Mouse (Mus musculus) heart, postnatal 0 days (tissue): ENCODE measurements around the gene Serpina3a. TPM values are rescaled to one million over a fixed set of nuclear protein-coding genes. Genes with fewer than 3 reads are reported as not detected.

ENCODE experiments used
- ATAC-seq: fragments of 200-750 bp; cut with Nextera tagmentation; 2 replicates; pipeline ENCODE4 v1.8.0; 2017; ENCODE audit warnings: low read depth, moderate number of reproducible peaks, moderate library complexity; ENCODE audit not compliant: insufficient read depth
- DNase-seq: peaks from one replicate; pipeline ENCODE4 v3.0.0-alpha.2; 2016; ENCODE audit warnings: low spot score
- H3K27ac ChIP-seq: fragments of 300-500 bp; sonication (generic); 2 replicates; pipeline ENCODE4 v1.5.1; 2014; ENCODE audit warnings: low read depth, mild to moderate bottlenecking
- H3K27me3 ChIP-seq: fragments of 300-500 bp; sonication (generic); 2 replicates; pipeline ENCODE4 v1.6.1; 2014; ENCODE audit warnings: low read length, mixed read lengths; ENCODE audit not compliant: control insufficient read depth, insufficient read depth
- H3K36me3 ChIP-seq: fragments of 300-500 bp; sonication (generic); replicated peaks from 2 replicates; pipeline ENCODE4 v1.6.1; 2014; ENCODE audit warnings: low read length, mixed read lengths; ENCODE audit not compliant: control insufficient read depth, insufficient read depth
- H3K4me1 ChIP-seq: fragments of 300-500 bp; sonication (generic); 2 replicates; pipeline ENCODE4 v1.6.1; 2014; ENCODE audit warnings: antibody characterized with exemption; ENCODE audit not compliant: control insufficient read depth, insufficient read depth
- H3K4me2 ChIP-seq: fragments of 300-500 bp; sonication (generic); 2 replicates; pipeline ENCODE4 v1.6.1; 2014; ENCODE audit warnings: low read depth, mild to moderate bottlenecking, low read length, moderate library complexity
- H3K4me3 ChIP-seq: fragments of 300-500 bp; sonication (generic); 2 replicates; pipeline ENCODE4 v1.5.1; 2014; ENCODE audit warnings: low read depth, low read length
- H3K9ac ChIP-seq: fragments of 300-500 bp; sonication (generic); replicated peaks from 2 replicates; pipeline ENCODE4 v1.6.1; 2014; ENCODE audit warnings: low read depth, low read length, mixed read lengths
- H3K9me3 ChIP-seq: fragments of 300-500 bp; sonication (generic); replicated peaks from 2 replicates; pipeline ENCODE4 v1.6.1; 2016; ENCODE audit warnings: low read length; ENCODE audit not compliant: control insufficient read depth
- CTCF ChIP-seq: IDR thresholded peaks from 2 replicates; pipeline ENCODE4 v1.5.1; 2016; ENCODE audit warnings: antibody characterized with exemption, control low read depth, low read depth
- EP300 ChIP-seq: IDR thresholded peaks from 2 replicates; pipeline ENCODE4 v1.6.1; 2016; ENCODE audit warnings: antibody characterized with exemption, low read depth
- WGBS: fragments of 180-500 bp; shearing (Covaris S2); extraction: QIAGEN DNeasy Blood & Tissue Kit; methylation state at CpG from one replicate; pipeline ENCODE4 v1.1.7; 2014; 5-methylcytosine and 5-hydroxymethylcytosine counted together
- polyA plus RNA-seq: library from polyadenylated mRNA; unstranded; fragments of >200 nt; fragmentation: Nextera tagmentation; extraction: Ambion mirVana; gene quantifications from 2 replicates; pipeline ENCODE4 v1.2.1, GENCODE M21; 2015
- total RNA-seq: library from RNA; depleted of rRNA; stranded (reverse); fragments of >200 nt; gene quantifications from 2 replicates; pipeline ENCODE4 v1.2.3, GENCODE M21; 2014; ENCODE audit warnings: low replicate concordance; rRNA removed

Serpina3a gene
- total and polyA plus RNA-seq, 2 experiments from 2014 or later: not detected

DNA sequence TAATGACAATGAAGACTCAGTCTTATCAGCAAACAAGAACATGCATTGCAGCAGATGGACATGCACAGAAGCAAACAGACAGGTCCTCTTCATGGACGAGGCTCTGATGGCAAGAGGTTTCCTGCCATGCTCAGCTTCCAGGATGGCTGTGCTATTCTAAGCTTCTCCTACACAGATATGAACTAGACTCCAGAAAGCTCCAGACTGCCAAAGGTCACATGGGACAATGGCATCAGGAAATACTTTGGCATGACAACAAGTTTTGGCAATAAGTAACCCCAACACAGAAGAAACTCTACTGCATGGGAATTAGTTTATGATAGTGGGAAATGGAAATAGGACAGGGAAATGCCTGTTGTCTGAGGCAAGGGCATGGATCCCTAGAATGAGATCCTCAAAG, 30.8 kb downstream of the Serpina3a start:
- Histone ChIP-seq H3K4me1 (no peaks in the 10 kb centered on the region), H3K4me3 (no peak overlapping the region), H3K9me3 (no peaks in the 10 kb centered on the region), H3K4me2 (no peak overlapping the region), H3K36me3 (no peaks in the 10 kb centered on the region), H3K27me3 (no peaks in the 10 kb centered on the region), H3K9ac (no peak overlapping the region), H3K27ac (no peak overlapping the region)
- DNase-seq (no peak), ATAC-seq (no peak)
- 23% methylated on average over 1 of the region's 1 CpGs for WGBS
- no peak for TF ChIP-seq EP300

DNA sequence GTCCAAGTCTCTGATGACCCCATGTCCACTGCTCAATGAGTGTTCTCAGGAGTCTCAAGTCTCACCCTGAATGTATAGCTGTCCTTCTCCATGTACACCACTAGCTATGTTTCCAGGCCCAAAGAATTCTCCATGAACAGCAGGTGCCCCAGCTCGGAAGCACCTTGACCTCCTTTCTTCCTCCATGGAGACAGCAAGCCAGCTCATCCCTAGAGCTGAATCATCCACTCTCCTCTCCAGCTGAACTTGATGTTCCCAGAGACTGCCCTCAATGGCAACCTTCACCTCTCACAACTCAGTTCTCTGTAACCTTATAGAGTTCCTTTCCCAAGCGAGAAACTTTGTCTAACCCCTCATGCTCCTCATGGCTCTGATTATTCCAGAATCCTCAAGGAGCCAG, 33.0 kb downstream of the Serpina3a start:
- ATAC-seq: no peak
- TF ChIP-seq EP300: no peak
- no peak overlapping the region for H3K27ac ChIP-seq
- no peaks in the 10 kb centered on the region for H3K9me3 ChIP-seq
- DNase-seq: no peak
- no peaks in the 10 kb centered on the region for H3K4me1 ChIP-seq
- WGBS: 72% methylated on average over 2 of the region's 2 CpGs
- H3K4me2 ChIP-seq: no peak overlapping the region
- H3K4me3 ChIP-seq: no peak overlapping the region
- H3K36me3 ChIP-seq: no peaks in the 10 kb centered on the region
- H3K9ac ChIP-seq: no peak overlapping the region
- H3K27me3 ChIP-seq: no peaks in the 10 kb centered on the region

DNA sequence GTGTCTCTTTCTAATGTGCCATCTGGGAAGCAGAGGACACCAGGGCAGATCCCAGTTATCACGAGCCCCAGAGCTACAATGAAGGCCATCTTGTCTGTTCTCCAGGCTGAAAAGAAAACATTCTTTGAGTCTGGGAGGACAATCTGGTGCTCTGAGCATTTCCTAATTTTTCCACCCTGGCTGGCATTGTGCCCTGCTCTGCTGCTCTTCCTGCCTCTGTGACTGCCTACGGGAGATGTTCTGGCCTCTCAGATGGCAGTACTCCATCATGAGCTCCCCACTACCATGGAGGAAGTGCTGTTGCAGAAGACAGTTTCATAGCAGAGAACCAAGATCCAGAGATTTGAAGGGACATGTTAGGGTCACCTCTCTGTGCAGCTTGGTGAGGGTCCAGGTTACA, 39.5 kb downstream of the Serpina3a start:
- no peak overlapping the region for H3K27ac ChIP-seq
- H3K4me3 ChIP-seq: no peak overlapping the region
- H3K4me1 ChIP-seq: no peaks in the 10 kb centered on the region
- TF ChIP-seq EP300: no peak
- no peak for TF ChIP-seq CTCF
- no peak for DNase-seq
- no peaks in the 10 kb centered on the region for H3K9me3 ChIP-seq
- H3K27me3 ChIP-seq: no peaks in the 10 kb centered on the region
- WGBS: 54% methylated on average over 2 of the region's 2 CpGs
- H3K4me2 ChIP-seq: no peak overlapping the region
- no peak overlapping the region for H3K9ac ChIP-seq
- ATAC-seq: no peak
- no peaks in the 10 kb centered on the region for H3K36me3 ChIP-seq

DNA sequence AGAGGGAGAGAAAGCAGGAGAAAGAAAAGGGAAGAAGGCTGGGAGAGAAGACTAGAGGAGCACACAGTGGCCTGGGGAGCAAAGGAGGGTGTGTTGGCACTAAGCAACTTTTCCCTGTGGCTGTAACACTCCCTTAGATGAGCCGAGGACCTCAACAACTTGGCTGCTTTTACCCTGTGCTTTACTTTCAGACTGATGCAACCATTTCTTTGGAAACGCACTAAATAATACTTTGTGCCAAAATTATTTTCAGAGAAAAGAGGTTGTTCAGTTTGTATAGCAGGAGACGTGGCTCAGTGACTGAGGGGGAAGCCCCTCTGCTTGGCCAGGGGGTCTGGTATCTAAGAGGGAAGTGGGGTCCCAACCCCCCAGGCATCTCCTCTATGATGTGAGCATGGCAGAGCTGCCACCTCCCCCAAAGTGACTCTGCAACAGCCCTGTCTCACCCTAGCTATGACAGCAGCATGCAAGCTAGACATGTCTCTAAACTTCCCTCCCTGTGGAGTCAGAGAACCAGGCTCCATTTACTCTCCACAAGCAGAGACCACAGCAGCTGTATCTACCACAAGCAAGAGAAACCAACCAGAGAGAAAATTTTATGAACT, 40.6 kb downstream of the Serpina3a start:
- DNase-seq (no peak), ATAC-seq (no peak)
- Histone ChIP-seq H3K4me2 (no peak overlapping the region), H3K4me3 (no peak overlapping the region), H3K36me3 (no peaks in the 10 kb centered on the region), H3K9ac (no peak overlapping the region), H3K27ac (no peak overlapping the region), H3K27me3 (no peaks in the 10 kb centered on the region), H3K4me1 (no peaks in the 10 kb centered on the region), H3K9me3 (no peaks in the 10 kb centered on the region)
- 61% methylated on average over 3 of the region's 3 CpGs for WGBS
- TF ChIP-seq EP300: no peak
- TF ChIP-seq CTCF: no peak

DNA sequence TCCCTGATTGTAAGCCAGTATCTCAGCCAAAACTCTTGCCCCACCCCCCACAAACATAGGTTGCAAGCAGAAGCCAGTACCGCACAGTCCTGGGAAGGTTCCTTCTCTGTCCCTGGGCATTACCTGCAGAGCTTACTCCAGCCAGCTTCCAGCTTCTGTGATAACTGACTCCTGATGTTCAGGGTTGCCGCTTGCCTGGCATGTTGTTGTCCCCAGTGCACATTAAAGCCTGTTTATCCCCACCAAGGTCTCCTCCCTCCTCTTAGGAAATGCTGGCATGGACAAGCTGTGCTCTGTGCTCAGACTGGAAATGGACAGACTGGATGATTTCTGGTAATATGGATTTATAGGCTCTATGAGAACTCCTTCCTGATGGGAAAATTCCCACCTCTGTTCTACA, 41.1 kb downstream of the Serpina3a start, which contains the start of gene Serpina3c:
Gene Serpina3c, minus strand, starts transcription at position 215 of the 400 bp plus-strand sequence.
- 80% methylated on average over 2 of the region's 2 CpGs for WGBS
- no peak within 1 kb of the TSS for H3K4me3 ChIP-seq

More for the DNA sequence above, 41.1 kb downstream of the Serpina3a start, which contains the start of gene Serpina3c:
- ATAC-seq: no peak
- Histone ChIP-seq H3K4me2 (no peak within 1 kb of the TSS), H3K9me3 (no peaks in the 10 kb centered on the region), H3K9ac (no peak within 1 kb of the TSS), H3K27ac (no peak within 1 kb of the TSS), H3K4me1 (no peaks in the 10 kb centered on the region), H3K36me3 (no peaks in the 10 kb centered on the region), H3K27me3 (no peaks in the 10 kb centered on the region)
- no peak for TF ChIP-seq CTCF
- TF ChIP-seq EP300: no peak
- DNase-seq: no peak

Other genes with a start within 250 kb of the Serpina3a start
- 0.88 and 7.1 TPM in 2 replicates for gene Serpina1a, start 249.2 kb upstream of the Serpina3a start, total RNA-seq
- 0.08 TPM in 1 of 2 replicates, not detected in the other for gene Serpina1a, start 249.2 kb upstream of the Serpina3a start, polyA plus RNA-seq
- gene Serpina1c, start 207.8 kb upstream of the Serpina3a start, total RNA-seq: not detected in 2 replicates
- not detected in 2 replicates for gene Serpina1c, start 207.8 kb upstream of the Serpina3a start, polyA plus RNA-seq
- gene Serpina1e, start 153.7 kb upstream of the Serpina3a start, total RNA-seq: 8.4 and 10.9 TPM in 2 replicates
- gene Serpina1e, start 153.7 kb upstream of the Serpina3a start, polyA plus RNA-seq: 0.14 and 0.34 TPM in 2 replicates
- gene Serpina11, start 122.8 kb upstream of the Serpina3a start, total RNA-seq: not detected in 2 replicates
- gene Serpina11, start 122.8 kb upstream of the Serpina3a start, polyA plus RNA-seq: not detected in 2 replicates
- 0.08 TPM in 1 of 2 replicates, not detected in the other for gene Serpina9, start 99.0 kb upstream of the Serpina3a start, total RNA-seq
- gene Serpina9, start 99.0 kb upstream of the Serpina3a start, polyA plus RNA-seq: 0.11 and 0.14 TPM in 2 replicates
- not detected in 2 replicates for gene Serpina12, start 68.3 kb upstream of the Serpina3a start, total RNA-seq
- gene Serpina12, start 68.3 kb upstream of the Serpina3a start, polyA plus RNA-seq: not detected in 2 replicates
- gene Serpina5, start 11.6 kb upstream of the Serpina3a start, total RNA-seq: not detected in 2 replicates
- not detected in 2 replicates for gene Serpina5, start 11.6 kb upstream of the Serpina3a start, polyA plus RNA-seq
- gene Serpina3b, start 15.3 kb downstream of the Serpina3a start, total RNA-seq: not detected in 2 replicates
- gene Serpina3b, start 15.3 kb downstream of the Serpina3a start, polyA plus RNA-seq: not detected in 2 replicates
- 0.84 TPM in 1 of 2 replicates, not detected in the other for gene Serpina3c, start 41.1 kb downstream of the Serpina3a start, total RNA-seq
- 0.07 and 0.11 TPM in 2 replicates for gene Serpina3c, start 41.1 kb downstream of the Serpina3a start, polyA plus RNA-seq
- not detected in 2 replicates for gene Serpina3f, start 101.8 kb downstream of the Serpina3a start, total RNA-seq
- 0.12 and 0.16 TPM in 2 replicates for gene Serpina3f, start 101.8 kb downstream of the Serpina3a start, polyA plus RNA-seq
- 6.9 and 12.6 TPM in 2 replicates for gene Serpina3g, start 123.5 kb downstream of the Serpina3a start, total RNA-seq
- gene Serpina3g, start 123.5 kb downstream of the Serpina3a start, polyA plus RNA-seq: 3.3 and 3.4 TPM in 2 replicates
- not detected in 2 replicates for gene Serpina3i, start 150.4 kb downstream of the Serpina3a start, total RNA-seq
- gene Serpina3i, start 150.4 kb downstream of the Serpina3a start, polyA plus RNA-seq: 0.19 TPM in 1 of 2 replicates, not detected in the other
- gene Serpina3j, start 201.8 kb downstream of the Serpina3a start, total RNA-seq: not detected in 2 replicates
- gene Serpina3j, start 201.8 kb downstream of the Serpina3a start, polyA plus RNA-seq: not detected in 2 replicates
- not detected in 2 replicates for gene Serpina3k, start 225.8 kb downstream of the Serpina3a start, total RNA-seq
- gene Serpina3k, start 225.8 kb downstream of the Serpina3a start, polyA plus RNA-seq: 0.05 TPM in 1 of 2 replicates, not detected in the other
- gene Serpina3m, start 225.8 kb downstream of the Serpina3a start, total RNA-seq: 1.4 TPM in 1 of 2 replicates, not detected in the other
- gene Serpina3m, start 225.8 kb downstream of the Serpina3a start, polyA plus RNA-seq: not detected in 2 replicates